In the genomic region with DNA sequence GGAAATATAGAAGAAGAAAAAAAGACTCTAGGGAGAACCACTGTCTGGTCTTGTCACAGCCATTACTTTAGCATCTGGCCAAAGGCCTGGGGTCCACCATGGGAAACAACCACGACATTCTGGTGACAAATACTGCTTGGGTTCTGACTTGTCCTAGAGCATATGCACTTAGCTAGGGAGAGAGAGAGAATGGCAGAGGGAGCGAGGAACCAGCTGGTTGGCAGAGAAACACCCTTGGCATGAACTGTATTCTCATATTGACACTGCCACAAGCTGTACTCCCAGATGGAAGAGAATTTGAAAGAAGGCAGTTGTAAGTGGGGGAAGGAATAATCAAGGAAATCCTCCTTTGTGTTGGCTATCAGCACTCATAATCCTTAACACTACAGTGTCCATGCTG, we compare ENCODE assay signal across 14 mouse cellular contexts.
DNase-seq lines count a peak whose midpoint lies in the region; ATAC-seq and TF ChIP-seq lines count a peak whose summit lies in the region.
"Had no signal": no experiment of that assay in that cellular context is flagged by ENCODE, and none has a peak within 500 bp of the region (broad histone marks: within the 10 kb centered on the region; RNA-seq: fewer than 3 reads in every experiment).

No protein-coding gene starts in this region.

- peaks cover 5% of the 10 kb centered on the region; the same call in 1 of the 2 replicates for H3K4me1 ChIP-seq in cerebellum, adult 2 months (ENCODE audit: control insufficient read depth, insufficient read depth, low read length)
- peaks cover 29% of the 10 kb centered on the region for H3K4me1 ChIP-seq in forebrain, embryonic 16.5 days (replicated peaks; ENCODE audit: control insufficient read depth, insufficient read depth, low read length)
- H3K4me1 ChIP-seq: embryonic facial prominence, embryonic 15.5 days; midbrain, embryonic 10.5 days had no signal

- ATAC-seq in forebrain, embryonic 16.5 days, result peak; percentile 94

- no peak overlapping the region for H3K9ac ChIP-seq in forebrain, embryonic 16.5 days (replicated peaks; ENCODE audit: low read depth, low read length)
- H3K9ac ChIP-seq: embryonic facial prominence, embryonic 15.5 days; lung, embryonic 14.5 days had no signal

- no peak overlapping the region for H3K4me3 ChIP-seq in cerebellum, adult 2 months (replicated peaks; ENCODE audit: insufficient read depth, low read depth, low read length)
- no peak overlapping the region for H3K4me3 ChIP-seq in forebrain, embryonic 16.5 days (replicated peaks; ENCODE audit: low read length)
- H3K4me3 ChIP-seq: embryonic facial prominence, embryonic 15.5 days; midbrain, embryonic 10.5 days had no signal

- TF ChIP-seq POLR2A in cerebellum, adult 2 months (IDR thresholded peaks at IDR 0.05; ENCODE audit: borderline replicate concordance, insufficient read depth, low read length), result no peak

- H3K4me2 ChIP-seq in forebrain, embryonic 16.5 days (ENCODE audit: low read length), result no peak overlapping the region
- H3K4me2 ChIP-seq: embryonic facial prominence, embryonic 15.5 days; lung, embryonic 14.5 days had no signal

- WGBS in cerebellum, adult 2 months, result 5% methylated on average over 2 of the region's 2 CpGs
- 38% methylated on average over 2 of the region's 2 CpGs for WGBS in forebrain, embryonic 16.5 days

- intact Hi-C loops in left cerebral cortex, postnatal 4 days (cut with DNase I), result no loop called here

- no peak overlapping the region for H3K27ac ChIP-seq in cerebellum, adult 2 months (ENCODE audit: insufficient read depth, low read length)
- peak overlapping the region; percentile 65 for H3K27ac ChIP-seq in forebrain, embryonic 16.5 days (ENCODE audit: low read length)
- H3K27ac ChIP-seq: embryonic facial prominence, embryonic 15.5 days; midbrain, embryonic 10.5 days had no signal

- TF ChIP-seq CTCF in cerebellum, adult 2 months (IDR thresholded peaks at IDR 0.05; ENCODE audit: borderline replicate concordance, insufficient read depth, low read depth, low read length), result no peak

- no peaks in the 10 kb centered on the region for H3K27me3 ChIP-seq in cerebellum, adult 2 months (ENCODE audit: control insufficient read depth, insufficient read depth, low read length)
- no peaks in the 10 kb centered on the region for H3K27me3 ChIP-seq in forebrain, embryonic 16.5 days (replicated peaks; ENCODE audit: control insufficient read depth, insufficient read depth, low read length)
- H3K27me3 ChIP-seq: embryonic facial prominence, embryonic 15.5 days had no signal

- no peaks in the 10 kb centered on the region for H3K36me3 ChIP-seq in forebrain, embryonic 16.5 days (ENCODE audit: control insufficient read depth, insufficient read depth)
- H3K36me3 ChIP-seq: midbrain, embryonic 10.5 days had no signal

- DNase-seq in left cerebral cortex, postnatal 4 days, result peak; percentile 77
- DNase-seq in left cerebral cortex, adult 9 months (ENCODE audit: low spot score in 2 of 2), result no peak
- DNase-seq in cerebellum, adult 2 months, result peak; percentile 36 to 69
- peak; percentile 58 for DNase-seq in layer of hippocampus, adult 9-11 months
- no peak for DNase-seq in thymus, postnatal 0 days (ENCODE audit: low spot score)
- no peak for DNase-seq in T-cell, adult 2 months (ENCODE audit: low spot score)
- no peak for DNase-seq in gastrocnemius, postnatal 10 days
- DNase-seq: heart, adult 11 months; heart, postnatal 4 days; lung, embryonic 14.5 days; thymus, adult 18-20 months had no signal

- H3K9me3 ChIP-seq in forebrain, embryonic 16.5 days (ENCODE audit: control insufficient read depth, low read length), result no peaks in the 10 kb centered on the region
- H3K9me3 ChIP-seq: embryonic facial prominence, embryonic 15.5 days; midbrain, embryonic 10.5 days had no signal

Comparison
In these comparisons a context has a peak if more than half of its experiments do, and no peak if none do; other contexts are left out.
1. DNase-seq: peak in left cerebral cortex, postnatal 4 days (single experiment), cerebellum, adult 2 months (2 of 2) and layer of hippocampus, adult 9-11 months (single experiment); none in left cerebral cortex, adult 9 months (0 of 2), thymus, postnatal 0 days (single experiment), T-cell, adult 2 months (single experiment) and gastrocnemius, postnatal 10 days (single experiment).